Mouse (Mus musculus) kidney, adult 2 months (tissue): ENCODE measurements at regions not wholly inside any gene's neighbourhood (a gene's known extent, or its start where the extent isn't known, plus 50 kb on each side); places are given as distances from the start of the nearest gene placed in this dataset.

Source experiments
- CTCF ChIP-seq: fragments of 200-500 bp; conservative IDR thresholded peaks from 2 replicates; pipeline ENCODE4 v1.5.1; 2011; ENCODE audit warnings: low read depth, mild to moderate bottlenecking, control low read depth, low read length, moderate library complexity, mixed read lengths; ENCODE audit not compliant: insufficient read depth, insufficient read length
- POLR2A ChIP-seq: fragments of 200-500 bp; IDR thresholded peaks from one replicate; pipeline ENCODE4 v1.6.1; 2011; ENCODE audit warnings: low read depth, low read length, control low read depth

- TF ChIP-seq POLR2A (no peak), CTCF (no peak)
These were observed 262.0 kb downstream of the Rnf152 start for GRCm38 (mm10) chr1:105094500-105094899.
